Mouse (Mus musculus) bone marrow, adult 2 months (tissue): ENCODE data around the gene Gm21958.

Experiments used
- CTCF ChIP-seq: fragments of 200-500 bp; IDR thresholded peaks from 2 replicates; pipeline ENCODE4 v1.5.1; 2011; ENCODE audit warnings: low read length, control low read depth; ENCODE audit not compliant: control insufficient read depth, insufficient read depth
- POLR2A ChIP-seq: fragments of 200-500 bp; IDR thresholded peaks from 2 replicates; pipeline ENCODE4 v1.6.1; 2011; ENCODE audit warnings: low read depth, mild to moderate bottlenecking, control low read depth, low read length, borderline replicate concordance; ENCODE audit not compliant: control insufficient read depth

- TF ChIP-seq CTCF (no peak), POLR2A (no peak)
Measured at GRCm38 (mm10) chr3:54693056-54693415, 21.1 kb downstream of the Gm21958 start.
